Mouse (Mus musculus) midbrain, postnatal 0 days (tissue): ENCODE measurements around the gene Sphk1. TPM values are rescaled to one million over a fixed set of nuclear protein-coding genes. Genes with fewer than 3 reads are reported as not detected.

ENCODE experiments used
- ATAC-seq: fragments of 200-750 bp; cut with Nextera tagmentation; 2 replicates; pipeline ENCODE4 v1.8.0; 2017; ENCODE audit warnings: moderate number of reproducible peaks, mild to moderate bottlenecking, moderate TSS enrichment, moderate library complexity; ENCODE audit not compliant: low FRiP score
- DNase-seq: peaks from one replicate; pipeline ENCODE4 v3.0.0-alpha.2; 2015; ENCODE audit warnings: low spot score
- H3K27ac ChIP-seq: fragments of 300-500 bp; sonication (generic); 2 replicates; pipeline ENCODE4 v1.5.1; 2014; ENCODE audit warnings: low read depth, mild to moderate bottlenecking, low read length, mixed read lengths
- H3K27me3 ChIP-seq: fragments of 300-500 bp; sonication (generic); 2 replicates; pipeline ENCODE4 v1.6.1; 2014; ENCODE audit warnings: low read length, control low read depth, mixed read lengths; ENCODE audit not compliant: insufficient read depth
- H3K36me3 ChIP-seq: fragments of 300-500 bp; sonication (generic); 2 replicates; pipeline ENCODE4 v1.6.1; 2014; ENCODE audit warnings: low read length, control low read depth, mixed read lengths; ENCODE audit not compliant: insufficient read depth
- H3K4me1 ChIP-seq: fragments of 300-500 bp; sonication (generic); 2 replicates; pipeline ENCODE4 v1.6.1; 2014; ENCODE audit warnings: mild to moderate bottlenecking, control low read depth, antibody characterized with exemption, low read length, mixed read lengths; ENCODE audit not compliant: insufficient read depth
- H3K4me2 ChIP-seq: fragments of 300-500 bp; sonication (generic); 2 replicates; pipeline ENCODE4 v1.6.1; 2014; ENCODE audit warnings: low read depth, mild to moderate bottlenecking, low read length, mixed read lengths; ENCODE audit not compliant: poor library complexity, severe bottlenecking
- H3K4me3 ChIP-seq: fragments of 300-500 bp; sonication (generic); 2 replicates; pipeline ENCODE4 v1.5.1; 2014; ENCODE audit warnings: low read depth, mild to moderate bottlenecking, low read length, moderate library complexity
- H3K9ac ChIP-seq: fragments of 300-500 bp; sonication (generic); replicated peaks from 2 replicates; pipeline ENCODE4 v1.6.1; 2014; ENCODE audit warnings: mild to moderate bottlenecking, low read length, moderate library complexity, mixed read lengths; ENCODE audit not compliant: poor library complexity, severe bottlenecking
- H3K9me3 ChIP-seq: fragments of 300-500 bp; sonication (generic); 2 replicates; pipeline ENCODE4 v1.6.1; 2016; ENCODE audit warnings: low read length, control low read depth
- CTCF ChIP-seq: IDR thresholded peaks from 2 replicates; pipeline ENCODE4 v1.5.1; 2016; ENCODE audit warnings: antibody characterized with exemption, mild to moderate bottlenecking
- WGBS: fragments of 180-500 bp; shearing (Covaris S2); extraction: QIAGEN DNeasy Blood & Tissue Kit; methylation state at CpG from one replicate; pipeline ENCODE4 v1.1.7; 2014; 5-methylcytosine and 5-hydroxymethylcytosine counted together
- polyA plus RNA-seq: library from polyadenylated mRNA; unstranded; fragments of >200 nt; fragmentation: Nextera tagmentation; extraction: Ambion mirVana; gene quantifications from 2 replicates; pipeline ENCODE4 v1.2.1, GENCODE M21; 2015
- total RNA-seq: library from RNA; depleted of rRNA; stranded (reverse); fragments of >200 nt; gene quantifications from 2 replicates; pipeline ENCODE4 v1.2.3, GENCODE M21; 2014

Sphk1 gene
- total and polyA plus RNA-seq, 2 experiments from 2014 or later = 9.3 to 12.4 TPM

DNA sequence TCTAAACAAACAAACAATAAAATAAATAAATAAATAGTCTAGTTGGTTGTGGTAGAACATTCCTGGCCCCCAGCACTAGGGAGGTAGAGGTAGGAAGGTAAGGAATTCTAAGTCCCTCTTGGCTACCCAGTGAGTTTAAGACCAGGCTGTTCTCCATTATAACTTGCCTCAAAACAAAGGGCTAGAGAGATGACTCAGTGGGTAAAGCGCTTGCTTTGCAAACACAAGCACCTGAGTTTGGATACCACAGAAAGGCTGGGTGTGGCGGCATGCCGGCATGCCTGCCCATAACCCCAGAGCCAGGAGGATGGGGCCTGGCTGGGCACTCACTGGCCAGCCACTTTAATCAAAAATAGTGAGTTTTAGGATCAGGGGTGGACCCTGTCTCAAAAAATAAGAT lies 8.7 kb upstream of the Sphk1 start:
- Histone ChIP-seq H3K4me3 (no peak overlapping the region), H3K9ac (no peak overlapping the region), H3K4me2 (no peak overlapping the region), H3K9me3 (no peaks in the 10 kb centered on the region), H3K27me3 (no peaks in the 10 kb centered on the region), H3K4me1 (no peaks in the 10 kb centered on the region), H3K36me3 (no peaks in the 10 kb centered on the region), H3K27ac (no peak overlapping the region)
- TF ChIP-seq CTCF = no peak
- no peak for ATAC-seq
- DNase-seq = no peak
- 89% methylated on average over 3 of the region's 3 CpGs for WGBS

DNA sequence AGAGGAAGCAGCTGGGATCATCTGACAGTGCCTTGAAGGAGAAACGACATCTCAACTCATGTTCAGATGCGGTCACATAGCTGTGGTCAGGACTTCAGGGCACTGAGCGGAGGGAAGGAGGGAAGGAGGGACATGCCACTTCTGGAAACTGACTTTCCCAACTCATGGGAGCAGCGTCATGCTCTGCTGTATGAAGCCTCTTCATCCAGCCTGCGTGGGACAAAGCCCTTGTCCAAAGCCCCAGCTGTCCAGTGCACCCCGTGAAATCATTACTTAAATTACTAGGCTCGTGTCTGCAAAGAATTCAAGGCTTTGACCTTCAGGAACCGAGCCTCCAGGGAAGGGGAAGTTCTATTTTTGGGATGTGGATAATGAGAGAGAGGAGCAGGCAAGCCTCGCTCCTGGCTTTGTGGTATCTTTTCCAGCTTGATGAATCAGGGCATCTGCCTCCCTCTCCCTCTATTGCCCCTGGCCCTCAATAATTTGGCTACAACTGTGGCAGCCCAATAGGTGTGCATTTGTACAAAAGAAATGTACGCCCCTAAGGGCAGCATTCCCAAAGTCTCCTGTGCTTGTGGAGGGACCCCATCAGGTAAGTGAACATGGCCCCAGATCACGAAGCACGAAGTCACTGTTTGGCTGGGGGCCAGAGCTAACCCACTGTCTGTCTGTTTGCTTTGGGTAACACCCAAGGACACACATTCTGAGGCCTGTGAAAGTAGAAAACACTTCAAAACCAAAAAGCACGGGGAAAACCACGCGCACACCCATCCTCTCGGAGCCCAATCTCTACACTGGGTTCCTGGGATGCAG lies 7.6 kb upstream of the Sphk1 start:
- no peak overlapping the region for H3K9ac ChIP-seq
- no peak overlapping the region for H3K4me2 ChIP-seq
- no peak overlapping the region for H3K27ac ChIP-seq
- DNase-seq (no peak), ATAC-seq (no peak)
- no peaks in the 10 kb centered on the region for H3K27me3 ChIP-seq
- no peaks in the 10 kb centered on the region for H3K9me3 ChIP-seq
- WGBS = 54% methylated on average over 16 of the region's 16 CpGs
- no peak for TF ChIP-seq CTCF
- no peaks in the 10 kb centered on the region for H3K4me1 ChIP-seq
- H3K4me3 ChIP-seq = no peak overlapping the region
- H3K36me3 ChIP-seq = no peaks in the 10 kb centered on the region

DNA sequence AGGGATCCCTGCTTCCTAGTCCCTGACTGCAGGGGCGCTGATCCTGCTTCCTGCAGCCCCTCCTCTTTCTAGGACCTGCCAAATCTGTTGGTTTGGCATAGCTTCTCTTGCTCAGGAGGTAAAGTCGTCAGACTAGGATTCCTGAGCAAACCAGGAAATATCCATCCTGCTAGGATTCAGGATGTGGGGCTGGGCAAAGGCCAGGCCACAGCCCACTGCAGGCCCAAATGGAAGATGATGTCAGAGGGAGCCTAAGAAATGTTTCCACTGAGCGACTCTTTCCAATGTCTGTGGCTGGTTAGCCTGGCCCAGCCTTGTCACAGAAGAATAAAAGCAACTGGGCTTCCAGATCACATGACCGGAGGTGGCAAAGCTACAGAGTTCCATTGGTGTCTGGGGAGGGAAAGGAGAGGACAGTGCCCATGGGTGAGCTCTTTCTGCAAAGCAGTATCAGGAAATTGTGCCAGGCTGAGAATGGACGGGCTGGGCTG lies 7.0 kb upstream of the Sphk1 start:
- ATAC-seq (no peak), DNase-seq (no peak)
- Histone ChIP-seq H3K9ac (no peak overlapping the region), H3K36me3 (no peaks in the 10 kb centered on the region), H3K4me1 (no peaks in the 10 kb centered on the region), H3K4me2 (no peak overlapping the region), H3K4me3 (no peak overlapping the region), H3K9me3 (no peaks in the 10 kb centered on the region), H3K27me3 (no peaks in the 10 kb centered on the region), H3K27ac (no peak overlapping the region)
- no peak for TF ChIP-seq CTCF
- 57% methylated on average over 5 of the region's 5 CpGs for WGBS

DNA sequence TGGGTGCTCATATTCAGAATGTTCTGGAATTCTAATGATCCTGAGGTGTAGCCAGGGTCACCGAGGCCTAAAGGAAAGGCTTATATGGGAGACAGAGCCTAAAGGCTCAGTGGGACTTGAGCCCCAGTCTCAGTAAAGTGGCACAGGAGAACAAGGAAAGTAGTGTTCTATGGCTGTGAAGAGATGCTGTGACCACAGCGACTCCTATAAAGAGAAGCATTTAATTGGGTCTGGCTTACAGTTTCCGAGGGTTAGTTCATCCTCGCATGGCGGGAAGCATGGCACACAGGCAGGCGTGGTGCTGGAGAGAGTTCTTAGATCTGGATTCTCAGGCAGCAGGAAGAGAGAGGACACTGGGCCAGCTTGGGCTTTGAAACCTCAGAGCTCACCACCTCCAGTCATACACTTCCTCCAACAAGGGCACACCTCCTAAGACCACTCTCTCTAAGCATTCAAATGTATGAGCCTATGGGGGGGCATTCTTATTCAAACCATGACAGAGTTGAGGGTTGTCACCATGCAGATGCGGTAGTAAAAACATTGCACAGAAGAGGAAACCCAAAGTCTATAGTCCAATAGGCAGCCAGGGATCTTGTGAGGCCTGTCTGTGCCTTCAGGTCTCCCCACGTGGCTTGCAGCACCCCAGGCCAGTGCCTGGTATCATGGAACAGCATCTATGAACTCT lies 1.9 kb upstream of the Sphk1 start:
- ATAC-seq (no peak), DNase-seq (no peak)
- Histone ChIP-seq H3K27me3 (peaks cover 19% of the 10 kb centered on the region), H3K9ac (no peak overlapping the region), H3K9me3 (no peaks in the 10 kb centered on the region), H3K4me3 (no peak overlapping the region), H3K27ac (no peak overlapping the region), H3K36me3 (no peaks in the 10 kb centered on the region), H3K4me1 (peaks cover 13% of the 10 kb centered on the region), H3K4me2 (no peak overlapping the region)
- no peak for TF ChIP-seq CTCF
- WGBS = 79% methylated on average over 8 of the region's 8 CpGs

DNA sequence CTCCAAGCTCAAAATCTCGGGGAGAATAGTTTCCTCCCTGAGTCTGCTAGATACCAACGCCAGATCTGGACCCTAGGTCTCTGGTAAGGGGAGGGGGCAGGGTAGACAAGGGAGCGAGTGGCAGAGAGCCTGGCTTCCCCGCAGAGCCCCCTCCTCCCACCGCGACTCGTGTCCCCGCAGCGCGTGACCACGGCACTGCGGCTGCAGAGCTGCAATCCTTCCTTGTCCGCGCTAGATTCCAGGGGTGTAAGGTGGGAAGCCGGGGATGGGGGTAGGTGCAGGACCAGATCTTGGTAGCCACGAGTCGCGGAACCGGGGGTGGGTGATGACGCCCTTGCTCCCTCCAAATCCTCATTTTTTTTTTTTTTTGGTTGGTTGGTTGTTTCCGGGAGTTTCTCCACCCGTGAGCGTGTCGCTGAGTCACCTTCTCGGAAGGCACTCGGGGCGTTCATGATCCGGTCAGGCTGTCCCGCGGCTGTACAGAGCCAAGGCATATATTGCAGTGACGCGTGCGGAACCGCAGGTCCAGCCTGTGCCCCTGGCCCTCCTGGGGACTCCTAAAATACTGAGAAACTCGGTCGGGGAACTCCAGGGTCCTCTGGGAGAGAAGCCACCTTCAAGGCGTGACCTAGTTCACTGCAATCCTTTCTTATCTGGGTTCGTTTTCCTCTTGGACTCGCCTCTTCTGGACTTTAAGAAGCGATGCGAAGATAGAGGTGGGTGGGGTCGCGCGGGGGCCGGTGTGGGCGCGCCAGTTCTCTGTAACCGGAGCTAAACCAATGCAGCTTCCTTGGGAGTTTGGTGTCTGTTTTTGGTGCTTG lies 856 bp downstream of the Sphk1 start:
- peaks cover 13% of the 10 kb centered on the region for H3K4me1 ChIP-seq
- peak overlapping the region; percentile 84 for H3K4me2 ChIP-seq
- H3K9me3 ChIP-seq = no peaks in the 10 kb centered on the region
- ATAC-seq (no peak), DNase-seq (no peak)
- peak overlapping the region; percentile 14 for H3K9ac ChIP-seq
- H3K27me3 ChIP-seq = peaks cover 27% of the 10 kb centered on the region
- no peaks in the 10 kb centered on the region for H3K36me3 ChIP-seq
- H3K27ac ChIP-seq = no peak overlapping the region
- TF ChIP-seq CTCF = no peak
- H3K4me3 ChIP-seq = peak overlapping the region; percentile 39
- WGBS = under 1% methylated on average over 48 of the region's 48 CpGs
